Mouse (Mus musculus): Measurements from ENCODE around the gene Gm9999. TPM values are rescaled to one million over a fixed set of nuclear protein-coding genes. Genes with fewer than 3 reads are reported as not detected.

Gene Gm9999
- not detected for polyA plus RNA-seq (2017; shearing (Covaris generic))

DNA sequence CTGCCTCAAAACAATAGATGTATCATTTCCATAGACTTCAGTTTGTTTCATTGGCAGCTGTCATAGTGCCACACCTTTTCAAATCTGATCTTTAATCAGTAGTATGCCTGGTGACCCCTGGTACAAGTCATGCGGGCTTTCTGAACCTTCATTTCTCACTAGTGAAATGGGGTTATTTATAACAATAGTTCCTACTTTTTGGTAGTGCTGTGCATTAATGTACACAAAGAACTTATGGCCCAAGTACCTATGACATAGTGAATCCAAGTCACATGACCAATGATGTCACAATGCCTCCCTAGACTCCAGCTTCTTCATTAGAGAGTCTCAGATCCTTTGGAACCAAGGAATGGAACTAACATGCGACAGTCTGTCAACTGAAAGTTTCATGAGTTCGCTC lies at the start of gene Gm9999:
Gm9999 (plus strand) TSS at position 301 of the 400 bp plus-strand sequence.

DNA sequence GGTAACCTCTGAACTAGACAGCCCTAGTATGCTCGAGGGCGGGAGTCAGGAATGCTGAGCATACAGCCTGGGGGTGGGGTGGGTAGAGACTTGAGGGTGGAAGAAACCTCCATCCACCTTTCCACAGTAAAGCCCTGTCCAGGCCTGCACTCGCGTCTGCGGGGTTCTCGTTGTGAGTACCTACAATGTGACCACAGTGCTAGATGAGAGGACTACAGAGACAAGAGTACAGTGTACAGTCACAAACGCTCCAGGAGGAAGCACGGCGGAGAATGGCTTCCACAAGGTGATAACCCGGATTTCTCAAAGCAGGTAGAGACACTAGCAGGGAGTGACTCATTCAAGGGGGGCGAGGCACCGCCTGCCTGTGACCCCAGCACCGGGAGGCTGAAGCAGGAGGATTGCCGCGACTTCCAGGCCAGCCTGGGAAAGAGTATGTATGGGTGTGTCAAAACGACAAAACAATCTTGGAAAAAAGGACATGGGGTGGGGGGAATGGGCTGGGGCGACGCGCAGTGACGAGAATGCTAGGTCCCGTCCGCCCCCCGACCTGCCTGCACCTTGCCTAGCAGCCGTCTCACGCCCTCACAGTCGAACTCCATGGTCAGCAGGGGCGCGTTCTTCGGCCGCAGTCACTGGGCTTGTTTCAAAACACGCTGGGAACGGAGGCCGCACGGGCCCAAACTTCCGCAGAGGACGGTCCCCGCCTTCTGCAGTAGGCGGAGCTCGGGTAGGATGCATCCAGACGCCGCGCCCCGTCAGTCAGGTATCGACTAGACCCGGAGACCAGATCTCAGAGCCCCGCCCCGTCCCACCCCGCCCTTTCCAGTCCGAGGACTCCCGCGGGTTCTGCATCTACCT lies 25.3 kb upstream of the Gm9999 start, which contains the start of gene Uevld:
Uevld (minus strand) TSS at position 697 of the 861 bp plus-strand sequence.

DNA sequence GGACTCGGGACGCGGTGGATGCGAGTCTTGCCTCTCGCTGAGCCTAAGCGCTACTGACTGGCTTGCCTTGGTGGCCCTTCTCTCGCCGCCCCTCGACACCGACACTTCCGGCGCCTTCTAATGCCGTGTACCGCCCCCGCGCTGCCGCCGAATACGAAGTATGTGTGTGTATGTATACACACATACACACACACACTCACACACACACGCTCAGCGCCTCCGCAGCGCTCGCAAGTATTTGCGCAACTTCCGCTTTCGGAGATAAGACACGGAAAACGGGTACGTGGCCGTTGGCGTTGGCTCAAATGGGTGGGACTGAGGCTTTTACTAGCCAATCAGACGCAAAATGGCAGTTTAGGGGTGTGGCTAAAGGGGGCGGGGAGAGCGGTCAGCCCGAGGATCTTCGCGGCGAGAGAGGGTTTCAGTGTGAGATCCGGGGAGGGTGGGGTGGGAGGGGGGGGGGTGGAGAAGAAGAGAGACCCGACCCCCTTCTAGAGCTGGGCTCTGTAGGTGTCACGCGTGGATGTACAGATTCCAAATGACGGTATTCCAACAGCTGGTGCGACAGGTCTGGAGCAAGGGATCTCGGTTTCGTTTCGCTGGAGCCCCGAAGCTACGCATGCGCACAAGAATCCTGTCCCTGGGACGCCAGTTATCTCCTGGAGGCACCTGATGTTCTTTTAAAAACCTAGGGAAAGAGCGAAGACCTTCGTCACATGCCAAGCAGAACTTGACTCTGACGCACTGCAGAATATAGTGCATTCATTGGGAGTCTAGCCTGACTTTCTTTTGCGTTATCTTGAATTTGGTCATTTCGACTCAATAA lies 25.0 kb downstream of the Gm9999 start, which contains the start of gene Spty2d1:
Spty2d1 (minus strand) TSS at position 244 of the 826 bp plus-strand sequence.

Other genes with a start within 250 kb of the Gm9999 start
- gene Saa1, start 240.6 kb upstream of the Gm9999 start, polyA plus RNA-seq (2017; shearing (Covaris generic)) = under 1 TPM in 1 of 2 experiments, not detected in 1; 0.26 TPM
- not detected for gene Saa2, start 231.8 kb upstream of the Gm9999 start, polyA plus RNA-seq (2017; shearing (Covaris generic))
- 10 to 100 TPM; 27.5 to 37.5 TPM for gene Hps5, start 187.5 kb upstream of the Gm9999 start, polyA plus RNA-seq (2017; shearing (Covaris generic))
- gene Gtf2h1, start 187.5 kb upstream of the Gm9999 start, polyA plus RNA-seq (2017; shearing (Covaris generic)) = 10 to 100 TPM; 52.4 to 56.3 TPM
- gene Ldha, start 142.1 kb upstream of the Gm9999 start, polyA plus RNA-seq (2017; shearing (Covaris generic)) = 1,000 to 10,000 TPM; 1,491 to 1,505 TPM
- under 1 TPM in 1 of 2 experiments, not detected in 1; 0.32 TPM for gene Ldhc, start 122.4 kb upstream of the Gm9999 start, polyA plus RNA-seq (2017; shearing (Covaris generic))
- gene Tsg101, start 63.6 kb upstream of the Gm9999 start, polyA plus RNA-seq (2017; shearing (Covaris generic)) = 100 to 1,000 TPM; 126 to 130 TPM
- gene Uevld, start 25.1 kb upstream of the Gm9999 start, polyA plus RNA-seq (2017; shearing (Covaris generic)) = 1 to 10 TPM; 6.4 to 7.2 TPM
- 10 to 100 TPM; 19.0 to 40.2 TPM for gene Spty2d1, start 24.8 kb downstream of the Gm9999 start, polyA plus RNA-seq (2017; shearing (Covaris generic))
- 1 to 10 TPM; 1.3 to 7.0 TPM for gene Tmem86a, start 67.0 kb downstream of the Gm9999 start, polyA plus RNA-seq (2017; shearing (Covaris generic))
- 1 to 10 TPM in 1 of 2 experiments, under 1 TPM in 1; 0.90 to 9.1 TPM for gene Ptpn5, start 150.1 kb downstream of the Gm9999 start, polyA plus RNA-seq (2017; shearing (Covaris generic))
- gene Mrgpra6, start 221.3 kb downstream of the Gm9999 start, polyA plus RNA-seq (2017; shearing (Covaris generic)) = not detected

Measured in activated CD4-positive, CD25-positive, alpha-beta regulatory T cell (primary cell).